Mouse (Mus musculus) right cerebral cortex, postnatal 10 days (tissue): ENCODE results near the gene Brms1.

Experiments used
- DNase-seq, 2 experiments: peaks; one replicate each; pipeline ENCODE4 v3.0.0; 2021; ENCODE audit warnings: low spot score in 2 of 2

The Brms1 gene

DNA sequence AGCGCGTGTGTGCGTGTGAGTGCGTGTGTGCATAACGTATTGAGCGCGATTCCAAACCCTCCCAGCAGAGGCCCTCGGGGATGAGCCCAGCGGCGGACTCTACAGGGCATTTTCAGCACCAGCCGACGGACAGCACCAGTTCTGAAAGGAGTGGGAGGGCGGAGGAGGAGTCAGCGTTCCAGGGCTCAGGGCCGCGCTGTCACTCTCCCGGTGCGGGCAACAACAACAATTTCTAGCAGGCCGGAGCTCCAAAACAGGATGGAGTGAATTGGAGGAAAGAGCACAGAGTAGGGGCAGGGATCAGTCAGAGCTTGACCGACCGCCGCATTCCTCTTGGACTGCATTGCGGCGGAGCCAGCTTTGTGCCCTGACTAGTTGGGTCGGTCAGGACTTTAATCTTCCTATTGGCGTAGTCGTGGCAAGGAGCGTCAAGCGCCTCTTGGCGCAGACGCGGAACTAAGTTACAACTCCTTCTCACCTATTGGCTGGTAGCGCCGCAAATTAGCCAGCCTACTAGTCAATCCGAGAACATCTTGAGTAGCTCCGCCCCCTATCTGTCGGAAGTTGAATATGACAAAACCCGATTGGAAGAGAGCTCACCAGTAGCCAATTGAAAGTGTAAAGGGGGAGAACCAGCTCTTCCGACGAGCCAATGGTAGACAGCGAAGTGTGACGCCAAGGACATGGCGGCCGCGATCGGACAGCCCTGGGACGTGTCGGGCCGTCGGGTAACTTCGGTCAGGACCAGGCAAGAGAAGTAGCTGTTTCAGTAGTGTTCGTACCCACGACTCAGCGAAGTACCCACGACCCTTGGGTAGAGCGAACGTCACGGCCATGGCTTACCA, 47.0 kb downstream of the Brms1 start, which contains the start of gene Yif1a:
TSS of gene Yif1a (plus strand) at position 655 of the 845 bp plus-strand sequence.
- DNase-seq: peak; percentile 97 to 99

DNA sequence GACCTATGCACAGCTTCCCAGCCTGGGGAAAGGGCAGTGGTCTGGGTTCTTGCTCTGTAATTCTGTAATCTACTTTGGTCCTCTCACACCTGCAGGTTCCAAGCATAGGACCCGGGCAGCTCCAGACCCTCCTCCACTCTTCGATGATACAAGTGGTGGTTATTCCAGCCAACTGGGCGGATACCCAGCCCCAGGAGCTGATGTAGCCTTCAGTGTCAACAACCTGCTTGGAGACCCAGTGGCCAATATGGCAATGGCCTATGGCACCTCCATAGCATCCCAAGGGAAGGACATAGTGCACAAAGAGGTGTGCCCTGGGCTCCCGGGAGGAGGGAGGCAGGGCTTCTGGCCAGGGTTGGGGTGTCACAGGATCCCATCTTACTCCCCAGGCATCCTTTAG, 48.2 kb downstream of the Brms1 start:
- DNase-seq: peak in 1 of 2 experiments; percentile 44

DNA sequence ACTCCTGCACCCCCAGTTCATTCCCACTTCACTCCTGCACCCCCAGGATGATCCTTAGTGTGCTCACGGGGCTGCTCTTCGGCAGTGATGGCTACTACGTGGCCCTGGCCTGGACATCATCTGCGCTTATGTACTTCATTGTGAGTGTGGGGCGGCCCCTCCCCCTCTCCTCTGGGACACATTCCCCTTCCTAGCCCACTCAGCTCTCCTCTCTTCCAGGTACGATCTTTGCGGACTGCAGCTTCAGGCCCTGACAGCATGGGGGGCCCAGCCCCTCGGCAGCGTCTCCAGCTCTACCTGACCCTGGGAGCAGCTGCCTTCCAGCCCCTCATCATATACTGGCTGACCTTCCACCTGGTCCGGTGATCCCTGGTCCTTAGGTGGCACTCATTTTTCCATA, 50.9 kb downstream of the Brms1 start:
- peak in 1 of 2 experiments; percentile 53 for DNase-seq

DNA sequence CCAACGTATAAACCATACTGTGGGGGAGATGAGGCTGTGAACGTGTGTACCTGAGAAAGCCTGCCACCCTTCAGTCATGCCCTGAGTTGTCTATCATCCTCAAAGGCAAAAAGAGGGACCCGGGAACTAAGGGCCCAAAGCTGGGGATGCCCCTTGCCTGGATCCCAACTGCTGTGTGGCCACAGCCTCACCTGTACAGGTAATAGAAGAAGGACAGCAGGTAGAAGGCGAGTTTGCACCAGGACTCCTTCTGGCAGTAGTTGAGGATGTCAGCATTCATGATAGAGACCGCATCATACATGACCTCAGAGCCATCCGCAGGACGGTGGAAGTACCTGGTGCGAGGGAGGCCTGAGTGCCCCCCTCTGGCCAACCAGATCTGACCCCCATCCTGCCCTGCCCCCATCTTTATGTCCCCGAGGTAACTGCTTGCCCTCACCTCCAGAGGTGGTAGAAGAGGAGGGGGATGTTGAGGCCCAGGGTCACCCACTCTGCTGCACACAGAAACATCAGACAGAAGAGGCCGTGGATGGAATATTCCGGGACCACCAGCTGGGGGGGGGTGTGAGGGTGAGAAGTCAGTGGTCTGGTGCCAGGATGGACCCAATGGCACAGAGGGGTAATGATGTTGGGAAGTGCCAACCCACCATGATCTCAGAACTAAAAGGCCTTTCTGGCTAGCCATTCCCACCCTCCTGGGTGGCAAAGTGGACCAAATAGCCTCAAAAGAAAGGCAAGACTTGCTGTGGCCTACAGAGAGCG, 52.5 kb downstream of the Brms1 start:
- no peak for DNase-seq

DNA sequence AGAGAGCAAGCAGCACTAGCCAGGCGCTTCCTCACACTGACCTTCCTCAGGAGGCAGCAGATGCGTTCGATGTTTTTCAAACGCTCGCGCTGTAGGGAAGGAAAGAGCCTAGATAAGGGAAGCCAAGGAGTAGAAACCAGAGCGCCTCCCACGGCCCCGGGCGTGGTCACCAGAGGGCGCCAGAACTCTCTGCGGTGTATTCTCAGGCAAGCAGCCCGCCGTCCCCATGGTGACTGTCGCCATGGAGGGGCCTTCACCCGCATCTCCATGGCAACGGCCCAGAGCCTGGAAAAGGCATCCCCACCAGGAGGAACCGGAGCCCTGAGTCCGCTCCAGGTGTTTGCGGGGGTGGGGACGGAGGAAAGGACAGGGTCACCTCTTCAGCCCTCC, 53.1 kb downstream of the Brms1 start:
- DNase-seq: peak; percentile 98 to 99

DNA sequence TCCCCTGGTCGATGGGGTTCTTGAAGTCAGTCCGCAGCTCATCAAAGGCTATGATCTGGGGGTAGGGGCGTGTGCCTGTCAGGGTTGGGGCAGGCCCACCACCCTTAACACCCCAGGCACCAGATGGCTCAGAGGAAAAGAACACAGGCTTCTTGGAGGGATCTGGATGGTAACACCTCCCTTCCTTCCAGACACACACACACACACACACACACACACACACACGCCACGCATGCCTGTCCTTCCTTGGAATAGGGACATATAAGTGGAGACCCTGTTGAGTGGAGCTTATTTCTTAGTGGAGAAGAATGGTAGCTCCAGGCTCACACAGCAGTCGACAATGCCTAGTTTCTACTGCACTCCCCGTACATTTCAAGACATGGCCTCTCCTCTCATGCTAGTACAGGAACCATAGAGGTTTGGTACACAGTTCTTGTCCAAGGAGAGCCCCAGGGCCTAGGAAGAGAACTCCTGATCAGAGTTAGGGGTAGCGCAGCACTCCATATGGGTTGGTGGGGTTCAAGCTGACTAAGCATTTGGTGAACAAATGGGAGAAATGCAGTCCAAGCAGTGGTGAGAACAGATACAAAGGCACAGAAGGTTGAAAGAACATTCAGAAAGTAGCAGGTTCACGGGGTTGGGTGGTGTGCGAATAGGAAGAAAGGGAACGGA, 53.7 kb downstream of the Brms1 start:
- DNase-seq: peak; percentile 47 to 63

DNA sequence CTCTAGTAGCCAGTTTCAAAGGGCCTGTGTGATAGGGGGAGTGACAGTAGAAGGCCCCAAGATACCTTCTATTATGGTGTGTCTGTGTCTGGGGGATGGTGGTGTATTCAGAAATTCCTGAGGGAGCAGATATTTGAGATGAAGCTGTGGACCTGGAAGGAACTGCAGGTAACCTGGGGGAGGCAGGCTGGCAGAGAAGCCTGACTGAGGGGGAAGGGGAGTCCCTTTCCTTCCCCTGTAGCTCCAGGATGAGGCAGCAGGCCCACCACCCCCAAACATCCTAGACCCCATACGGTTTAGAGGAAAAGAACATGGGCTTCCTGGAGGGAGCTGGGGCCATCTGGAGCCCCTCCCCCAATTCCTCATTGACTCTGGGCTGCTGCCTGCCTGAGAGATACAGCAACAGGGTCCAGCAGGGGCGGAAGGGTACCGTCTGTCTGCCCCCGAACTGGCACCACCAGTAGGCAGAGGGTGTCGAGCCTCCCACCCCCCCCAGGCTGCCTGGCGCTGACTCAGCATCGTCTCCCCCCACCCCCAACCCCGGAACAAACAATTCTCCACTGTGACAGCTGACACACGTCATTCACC, 54.8 kb downstream of the Brms1 start:
- peak; percentile 61 to 72 for DNase-seq

DNA sequence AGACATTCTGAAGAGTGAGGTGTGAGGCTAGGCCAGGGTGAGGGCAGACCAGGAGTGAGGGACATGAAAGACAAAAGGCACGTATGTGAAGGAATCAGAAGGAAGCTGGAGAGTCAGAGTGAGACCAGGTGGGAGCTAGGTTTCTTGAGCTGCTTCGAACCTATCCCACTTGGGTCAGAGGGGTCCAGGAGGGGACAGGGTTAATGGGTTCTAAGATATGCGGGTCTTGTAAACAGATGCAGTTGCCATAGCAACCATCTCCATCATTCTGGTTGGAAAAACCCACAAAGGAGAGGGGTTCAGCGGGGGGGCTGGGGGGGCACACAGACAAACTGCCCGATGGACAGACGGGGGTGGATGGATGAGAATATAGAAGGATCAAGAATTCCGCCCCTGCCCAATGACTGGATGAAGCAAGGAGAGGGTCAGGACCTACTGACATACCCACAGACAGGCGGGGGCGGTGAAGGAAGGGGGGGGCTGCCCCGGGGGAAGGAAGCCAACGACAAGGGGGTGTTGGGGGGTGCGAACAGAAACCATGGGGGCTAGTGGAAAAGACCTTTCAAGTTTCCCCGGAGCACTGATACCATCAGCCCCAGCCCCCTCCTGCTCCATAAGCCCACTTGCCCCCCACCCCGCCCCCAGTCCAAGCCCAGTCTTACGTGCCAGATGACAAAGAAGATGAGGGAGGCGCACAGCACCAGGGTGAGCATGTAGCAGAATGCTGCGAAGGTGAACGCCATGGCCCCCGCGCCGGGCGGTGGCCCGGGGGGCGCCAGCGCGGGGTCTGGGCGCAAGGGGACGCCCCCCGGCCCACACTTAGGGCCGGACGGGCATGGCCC, 56.6 kb downstream of the Brms1 start:
- DNase-seq: peak in 1 of 2 experiments; percentile 60

DNA sequence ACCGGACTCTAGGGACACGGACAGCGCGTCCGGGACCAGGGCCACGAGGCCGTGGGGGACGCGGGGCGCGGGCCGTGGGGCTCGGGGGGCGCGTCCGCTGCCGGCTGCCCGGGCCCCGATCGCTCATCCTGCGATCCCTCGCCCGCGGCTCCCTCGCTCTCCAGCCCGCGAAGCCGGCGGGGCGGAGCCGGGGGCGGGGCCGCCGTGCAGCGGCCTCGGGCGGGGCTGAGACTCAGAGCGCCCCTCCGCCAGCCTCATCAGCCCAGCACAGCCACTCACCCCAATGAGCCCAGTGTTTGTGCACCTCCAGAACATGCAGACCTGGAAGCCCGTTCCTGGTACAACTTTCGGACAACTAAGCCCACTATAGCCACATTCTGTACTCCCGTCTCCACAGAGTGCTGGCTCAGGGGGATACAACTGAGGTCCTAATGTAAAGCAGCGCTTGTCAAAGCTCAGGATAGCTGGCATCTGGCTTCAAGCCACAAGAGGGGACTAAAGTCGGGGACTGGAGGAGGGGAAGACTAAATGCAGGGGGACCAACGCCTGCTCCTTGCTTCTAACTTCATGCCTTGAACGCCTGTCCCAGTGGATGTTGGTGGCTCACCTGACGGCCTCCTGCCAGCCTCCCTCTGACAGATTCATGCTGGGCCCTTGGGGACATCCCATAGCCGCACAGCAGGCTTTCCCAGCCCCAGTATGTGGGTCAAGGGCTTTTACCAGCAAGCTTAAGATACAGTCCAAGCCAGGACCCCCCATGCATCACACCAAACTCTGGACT, 57.4 kb downstream of the Brms1 start, which contains the start of gene Cnih2:
TSS of gene Cnih2 (minus strand) at position 159 of the 781 bp plus-strand sequence.
- DNase-seq: peak; percentile 82 to 86
